Mouse (Mus musculus) liver, embryonic 11.5 days (tissue): ENCODE measurements around the gene Kit. TPM values are rescaled to one million over a fixed set of nuclear protein-coding genes. Genes with fewer than 3 reads are reported as not detected.

ENCODE experiments used
- ATAC-seq: fragments of 200-750 bp; cut with Nextera tagmentation; replicated peaks from 2 replicates; pipeline ENCODE4 v1.8.0; 2017; ENCODE audit warnings: moderate number of reproducible peaks, mild to moderate bottlenecking, moderate TSS enrichment, moderate library complexity; ENCODE audit not compliant: low FRiP score
- DNase-seq: peaks from one replicate; pipeline ENCODE4 v3.0.0-alpha.2; 2017; ENCODE audit warnings: low spot score
- H3K27ac ChIP-seq: fragments of 300-500 bp; sonication (generic); 2 replicates; pipeline ENCODE4 v1.5.1; 2014; ENCODE audit warnings: mild to moderate bottlenecking, low read depth, low read length, control low read depth
- H3K27me3 ChIP-seq: fragments of 300-500 bp; sonication (generic); replicated peaks from 2 replicates; pipeline ENCODE4 v1.6.1; 2014; ENCODE audit warnings: low read length, mixed read lengths; ENCODE audit not compliant: control insufficient read depth, insufficient read depth
- H3K36me3 ChIP-seq: fragments of 300-500 bp; sonication (generic); 2 replicates; pipeline ENCODE4 v1.6.1; 2014; ENCODE audit warnings: mild to moderate bottlenecking, low read length, moderate library complexity, mixed read lengths; ENCODE audit not compliant: control insufficient read depth, insufficient read depth
- H3K4me1 ChIP-seq: fragments of 300-500 bp; sonication (generic); replicated peaks from 2 replicates; pipeline ENCODE4 v1.6.1; 2014; ENCODE audit warnings: low read length, mixed read lengths; ENCODE audit not compliant: control insufficient read depth, insufficient read depth
- H3K4me2 ChIP-seq: fragments of 300-500 bp; sonication (generic); 2 replicates; pipeline ENCODE4 v1.6.1; 2014; ENCODE audit warnings: mild to moderate bottlenecking, control low read depth, moderate library complexity
- H3K4me3 ChIP-seq: fragments of 300-500 bp; sonication (generic); 2 replicates; pipeline ENCODE4 v1.5.1; 2014; ENCODE audit warnings: low read depth, low read length, control low read depth
- H3K9ac ChIP-seq: fragments of 300-500 bp; sonication (generic); 2 replicates; pipeline ENCODE4 v1.6.1; 2014; ENCODE audit warnings: low read depth, low read length, control low read depth
- H3K9me3 ChIP-seq: fragments of 300-500 bp; sonication (generic); 2 replicates; pipeline ENCODE4 v1.6.1; 2016; ENCODE audit warnings: low read length, inconsistent platforms, mixed read lengths; ENCODE audit not compliant: control insufficient read depth
- WGBS: fragments of 180-500 bp; shearing (Covaris S2); extraction: QIAGEN DNeasy Blood & Tissue Kit; methylation state at CpG from one replicate; pipeline ENCODE4 v1.1.7; 2014; 5-methylcytosine and 5-hydroxymethylcytosine counted together
- polyA plus RNA-seq: library from polyadenylated mRNA; unstranded; fragments of >200 nt; fragmentation: Nextera tagmentation; extraction: Ambion mirVana; gene quantifications from 2 replicates; pipeline ENCODE4 v1.2.1, GENCODE M21; 2014

Gene Kit
- polyA plus RNA-seq, 1 experiment from 2014 or later, result 54.8 TPM

DNA sequence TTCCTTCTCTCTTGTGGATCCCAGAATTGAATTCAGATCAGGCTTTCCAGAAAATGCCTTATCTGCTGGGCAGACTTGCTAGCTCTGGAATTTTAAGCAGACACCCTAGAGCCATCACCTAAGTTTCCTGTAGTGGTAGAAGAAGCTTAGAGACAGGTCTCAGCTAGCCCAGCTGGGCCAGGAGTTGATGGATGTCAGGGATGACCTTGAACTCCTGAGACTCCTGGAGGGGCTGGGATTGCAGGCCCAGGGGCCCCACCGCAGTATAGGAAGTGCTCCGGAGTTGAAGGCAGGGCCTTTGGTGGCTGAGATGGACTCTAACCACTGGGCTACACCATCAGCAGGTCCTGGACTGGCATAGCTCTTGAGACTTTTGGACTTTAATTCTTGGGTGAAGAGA lies 22.6 kb downstream of the Kit start:
- Histone ChIP-seq H3K9ac (no peak overlapping the region), H3K4me1 (peaks cover 38% of the 10 kb centered on the region), H3K27me3 (no peaks in the 10 kb centered on the region), H3K4me3 (no peak overlapping the region), H3K36me3 (no peaks in the 10 kb centered on the region), H3K27ac (no peak overlapping the region), H3K4me2 (no peak overlapping the region), H3K9me3 (no peaks in the 10 kb centered on the region)
- no peak for ATAC-seq
- DNase-seq, result no peak
- WGBS, result 59% methylated on average over 2 of the region's 2 CpGs

DNA sequence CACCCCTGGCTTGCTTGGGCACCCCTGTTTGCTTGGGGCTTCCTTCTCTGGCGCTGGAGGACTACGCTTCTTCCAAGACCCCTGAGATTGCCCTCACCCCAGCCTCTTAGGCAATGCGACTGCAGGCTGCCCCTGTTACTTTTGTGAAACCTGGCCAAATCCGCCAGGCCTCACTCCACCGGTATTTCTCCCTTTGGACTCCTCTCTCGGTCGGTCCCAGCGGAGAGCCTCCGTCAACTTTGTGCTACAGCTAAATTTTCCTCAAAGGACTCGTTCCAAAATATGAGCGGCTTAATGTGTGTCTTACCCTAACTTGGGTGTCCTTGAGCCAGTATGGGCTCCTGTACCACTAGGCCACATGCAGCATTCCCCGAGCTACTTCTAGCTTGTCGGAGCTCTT lies 23.8 kb downstream of the Kit start:
- Histone ChIP-seq H3K4me3 (no peak overlapping the region), H3K27ac (no peak overlapping the region), H3K36me3 (no peaks in the 10 kb centered on the region), H3K27me3 (no peaks in the 10 kb centered on the region), H3K9me3 (no peaks in the 10 kb centered on the region), H3K9ac (no peak overlapping the region), H3K4me1 (peaks cover 45% of the 10 kb centered on the region), H3K4me2 (no peak overlapping the region)
- ATAC-seq (no peak), DNase-seq (no peak)
- 90% methylated on average over 13 of the region's 13 CpGs for WGBS

DNA sequence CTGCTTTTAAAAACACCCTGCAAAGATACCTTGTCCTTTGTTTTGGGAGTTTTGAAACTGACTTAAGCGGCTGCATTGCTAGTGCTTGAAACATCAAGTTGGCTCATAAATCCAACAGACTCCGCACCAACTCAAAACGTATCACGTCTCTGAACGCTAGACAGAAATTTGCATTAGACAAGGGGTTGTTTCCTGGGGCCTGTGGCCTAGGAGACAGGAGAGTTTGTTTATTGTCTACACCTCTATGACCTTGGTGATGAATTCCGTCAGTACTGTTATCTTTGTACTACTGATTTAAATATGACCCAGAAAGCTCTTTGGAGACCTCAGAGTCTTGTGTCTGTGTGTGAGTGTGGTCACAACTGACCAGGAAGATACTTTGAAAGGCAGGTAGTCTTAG lies 25.3 kb downstream of the Kit start:
- Histone ChIP-seq H3K27me3 (no peaks in the 10 kb centered on the region), H3K4me2 (no peak overlapping the region), H3K4me3 (no peak overlapping the region), H3K9me3 (no peaks in the 10 kb centered on the region), H3K9ac (no peak overlapping the region), H3K27ac (no peak overlapping the region), H3K4me1 (peaks cover 51% of the 10 kb centered on the region), H3K36me3 (no peaks in the 10 kb centered on the region)
- 64% methylated on average over 6 of the region's 6 CpGs for WGBS
- DNase-seq (no peak), ATAC-seq (no peak)

DNA sequence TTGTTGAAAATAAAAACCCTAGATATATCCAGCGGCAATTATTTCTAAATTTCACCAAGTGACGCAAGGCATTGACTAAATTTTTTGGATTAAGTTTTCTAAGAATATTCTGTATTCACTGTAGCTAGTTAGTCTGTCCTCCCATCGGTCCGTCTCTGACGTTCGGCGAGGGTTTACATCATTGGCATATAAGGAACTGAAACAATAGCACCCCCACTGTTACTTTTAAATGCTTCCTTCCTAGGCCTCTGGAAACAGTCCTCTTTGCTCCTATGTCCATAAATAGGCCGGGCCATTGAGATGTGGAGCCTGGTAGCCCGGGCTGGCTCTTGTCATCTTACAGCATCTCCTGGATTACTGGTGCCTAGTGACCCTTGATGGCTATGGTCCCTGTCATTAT lies 29.5 kb downstream of the Kit start:
- Histone ChIP-seq H3K27me3 (no peaks in the 10 kb centered on the region), H3K4me2 (no peak overlapping the region), H3K36me3 (no peaks in the 10 kb centered on the region), H3K9ac (no peak overlapping the region), H3K27ac (no peak overlapping the region), H3K4me1 (peaks cover 57% of the 10 kb centered on the region), H3K4me3 (no peak overlapping the region), H3K9me3 (no peaks in the 10 kb centered on the region)
- no peak for ATAC-seq
- 85% methylated on average over 9 of the region's 9 CpGs for WGBS
- no peak for DNase-seq

DNA sequence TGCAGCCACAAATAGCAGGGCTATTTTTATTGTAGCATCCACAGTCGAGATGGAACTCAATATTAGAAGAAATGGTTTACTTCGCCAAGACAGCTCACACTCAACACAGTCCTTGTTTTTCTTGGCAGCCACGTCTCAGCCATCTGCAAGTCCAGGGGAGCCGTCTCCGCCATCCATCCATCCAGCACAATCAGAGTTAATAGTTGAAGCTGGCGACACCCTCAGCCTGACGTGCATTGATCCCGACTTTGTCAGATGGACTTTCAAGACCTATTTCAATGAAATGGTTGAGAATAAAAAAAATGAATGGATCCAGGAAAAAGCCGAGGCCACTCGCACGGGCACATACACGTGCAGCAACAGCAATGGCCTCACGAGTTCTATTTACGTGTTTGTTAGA lies 32.2 kb downstream of the Kit start:
- peak overlapping the region; percentile 47; the same call in 1 of the 2 replicates for H3K4me2 ChIP-seq
- H3K36me3 ChIP-seq, result peaks cover 3% of the 10 kb centered on the region; the same call in 1 of the 2 replicates
- H3K27ac ChIP-seq, result peak overlapping the region; percentile 54; the same call in 1 of the 2 replicates
- H3K9me3 ChIP-seq, result no peaks in the 10 kb centered on the region
- H3K4me1 ChIP-seq, result peaks cover 43% of the 10 kb centered on the region
- no peak for DNase-seq
- H3K4me3 ChIP-seq, result no peak overlapping the region
- no peak overlapping the region for H3K9ac ChIP-seq
- no peak for ATAC-seq
- H3K27me3 ChIP-seq, result no peaks in the 10 kb centered on the region
- 74% methylated on average over 14 of the region's 14 CpGs for WGBS

DNA sequence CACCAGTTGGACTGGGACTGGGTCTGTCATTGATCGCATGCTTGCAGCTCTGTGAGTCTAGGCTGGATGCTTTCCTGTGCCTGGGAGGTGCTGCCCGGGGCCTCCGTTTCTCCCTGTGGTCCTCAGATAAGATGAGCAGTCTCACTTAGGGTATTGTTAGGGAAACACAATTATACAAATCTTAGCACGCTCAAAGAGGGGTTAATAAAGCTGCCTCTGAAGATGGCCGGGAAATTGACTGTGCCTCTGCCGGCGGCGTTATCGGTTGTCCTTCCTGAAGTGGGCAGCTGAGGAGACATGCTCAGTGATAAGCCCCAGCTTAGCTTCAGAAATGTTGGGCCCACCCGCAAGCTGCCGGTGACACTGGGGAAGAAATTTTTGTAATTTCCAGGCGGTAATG lies 33.3 kb downstream of the Kit start:
- H3K9ac ChIP-seq, result no peak overlapping the region
- WGBS, result 20% methylated on average over 12 of the region's 12 CpGs
- DNase-seq, result peak; percentile 60
- peak overlapping the region; percentile 54 for H3K27ac ChIP-seq
- H3K4me2 ChIP-seq, result peak overlapping the region; percentile 47
- peak; percentile 87 for ATAC-seq
- H3K4me1 ChIP-seq, result peaks cover 42% of the 10 kb centered on the region
- peaks cover 3% of the 10 kb centered on the region; the same call in 1 of the 2 replicates for H3K36me3 ChIP-seq
- no peak overlapping the region for H3K4me3 ChIP-seq
- H3K9me3 ChIP-seq, result no peaks in the 10 kb centered on the region
- no peaks in the 10 kb centered on the region for H3K27me3 ChIP-seq

DNA sequence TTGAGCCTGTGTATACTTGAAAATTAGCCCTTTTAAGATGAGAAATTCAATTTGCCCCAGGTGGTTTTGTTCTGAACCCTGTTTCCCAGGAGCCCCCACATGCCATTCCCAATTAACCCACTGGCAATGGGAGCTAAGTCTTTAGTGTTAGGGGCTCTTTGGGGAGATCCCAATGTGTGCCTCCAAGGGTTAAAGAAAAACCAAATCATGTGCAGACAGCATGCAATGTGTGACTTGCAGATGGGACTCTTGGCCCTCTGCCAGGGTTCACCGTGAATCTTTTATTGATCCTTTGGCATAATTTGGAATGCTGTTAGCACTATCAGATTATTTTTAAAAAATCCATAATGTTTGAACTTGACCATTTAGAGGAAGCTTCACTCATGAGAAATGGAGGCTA lies 37.7 kb downstream of the Kit start:
- H3K4me3 ChIP-seq, result no peak overlapping the region
- H3K27ac ChIP-seq, result no peak overlapping the region
- peaks cover 7% of the 10 kb centered on the region; the same call in 1 of the 2 replicates for H3K36me3 ChIP-seq
- no peaks in the 10 kb centered on the region for H3K9me3 ChIP-seq
- WGBS, result 87% methylated on average over 1 of the region's 1 CpGs
- no peak overlapping the region for H3K4me2 ChIP-seq
- H3K27me3 ChIP-seq, result no peaks in the 10 kb centered on the region
- DNase-seq (no peak), ATAC-seq (no peak)
- peaks cover 13% of the 10 kb centered on the region for H3K4me1 ChIP-seq
- no peak overlapping the region for H3K9ac ChIP-seq

DNA sequence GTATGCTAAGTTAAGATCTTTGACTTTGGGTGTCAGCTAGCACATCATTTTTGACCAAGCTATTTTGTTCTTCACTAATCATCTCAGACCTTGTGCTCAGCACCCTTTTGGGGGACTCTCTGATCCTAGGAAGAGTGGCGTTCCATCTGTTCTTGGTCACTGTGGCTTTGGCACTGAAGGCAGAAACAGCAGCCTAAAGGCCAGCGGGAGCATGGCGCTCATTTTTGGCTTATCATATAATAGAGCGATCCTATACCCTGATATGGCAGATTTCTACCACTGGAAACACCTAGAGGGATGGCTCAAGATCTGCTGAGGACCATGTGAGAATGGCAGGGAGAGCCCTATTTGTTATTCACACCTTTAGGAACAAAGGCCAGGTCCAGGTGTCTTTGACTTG lies 38.2 kb downstream of the Kit start:
- H3K27me3 ChIP-seq, result no peaks in the 10 kb centered on the region
- H3K27ac ChIP-seq, result no peak overlapping the region
- no peak overlapping the region for H3K4me3 ChIP-seq
- H3K9ac ChIP-seq, result no peak overlapping the region
- H3K4me1 ChIP-seq, result peaks cover 8% of the 10 kb centered on the region
- ATAC-seq (no peak), DNase-seq (no peak)
- no peaks in the 10 kb centered on the region for H3K9me3 ChIP-seq
- H3K4me2 ChIP-seq, result no peak overlapping the region
- H3K36me3 ChIP-seq, result peaks cover 7% of the 10 kb centered on the region; the same call in 1 of the 2 replicates
- WGBS, result 90% methylated on average over 4 of the region's 4 CpGs

DNA sequence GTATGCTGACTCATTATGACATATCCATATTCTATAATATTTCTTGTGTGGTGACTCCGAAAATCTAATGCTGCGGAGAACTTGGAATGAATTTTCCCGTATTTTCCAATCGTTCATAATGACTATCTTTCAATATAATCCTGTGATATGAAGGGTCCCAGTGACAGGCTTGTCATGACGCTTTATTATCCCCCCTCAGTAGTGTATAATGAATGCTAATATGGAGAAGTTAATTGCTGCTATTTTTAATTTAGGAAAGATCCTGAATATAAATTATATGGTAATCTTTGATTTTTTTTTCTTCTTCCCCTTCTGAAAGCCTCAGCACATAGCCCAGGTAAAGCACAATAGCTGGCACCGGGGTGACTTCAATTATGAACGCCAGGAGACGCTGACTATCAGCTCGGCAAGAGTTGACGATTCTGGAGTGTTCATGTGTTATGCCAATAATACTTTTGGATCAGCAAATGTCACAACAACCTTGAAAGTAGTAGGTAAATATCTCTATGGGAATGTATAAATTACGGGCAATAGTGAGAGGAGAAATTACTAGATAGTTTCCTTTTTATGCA lies 40.4 kb downstream of the Kit start:
- H3K4me2 ChIP-seq, result no peak overlapping the region
- H3K36me3 ChIP-seq, result peaks cover 7% of the 10 kb centered on the region; the same call in 1 of the 2 replicates
- ATAC-seq (no peak), DNase-seq (no peak)
- H3K9ac ChIP-seq, result no peak overlapping the region
- H3K4me1 ChIP-seq, result no peaks in the 10 kb centered on the region
- WGBS, result 92% methylated on average over 11 of the region's 11 CpGs
- no peaks in the 10 kb centered on the region for H3K27me3 ChIP-seq
- H3K27ac ChIP-seq, result no peak overlapping the region
- H3K9me3 ChIP-seq, result no peaks in the 10 kb centered on the region
- H3K4me3 ChIP-seq, result no peak overlapping the region
